Mouse (Mus musculus) CH12.LX (cell line): Measurements from ENCODE around the gene Ybx3.

ENCODE experiments used
- CTCF ChIP-seq, 2 experiments: IDR thresholded peaks in 1 of 2; conservative IDR thresholded peaks in 1 of 2; 2 replicates each; pipeline ENCODE4 v1.5.1; 2011 to 2012; ENCODE audit warnings: low read depth in 2 of 2, low read length in 2 of 2, improper control_type of control experiment in 1 of 2, inconsistent platforms in 1 of 2, mild to moderate bottlenecking in 1 of 2, moderate library complexity in 1 of 2
- EP300 ChIP-seq: IDR thresholded peaks from 2 replicates; pipeline ENCODE4 v1.6.1; 2011; ENCODE audit warnings: low read length, improper control_type of control experiment

GRCm38 (mm10) chr6:131367101-131367500, 21.2 kb downstream of the Ybx3 start:
- no peak for TF ChIP-seq EP300
- peak; percentile 11 to 69; a peak in 2 of 4 replicates for TF ChIP-seq CTCF (conservative IDR thresholded peaks at IDR 0.05 in 1 of 2, IDR thresholded peaks at IDR 0.05 in 1 of 2; ENCODE audit: low read depth in 2 of 2, low read length in 2 of 2)
